Mouse (Mus musculus) thymus, adult 2 months (tissue): ENCODE data around the gene Olfr623. TPM values are rescaled to one million over a fixed set of nuclear protein-coding genes. Genes with fewer than 3 reads are reported as not detected.

Source experiments
- DNase-seq: peaks from one replicate; pipeline ENCODE4 v3.0.0; 2021
- H3K27ac ChIP-seq: fragments of 200-500 bp; 2 replicates; pipeline ENCODE4 v1.5.1; 2012; ENCODE audit warnings: low read length, control low read depth; ENCODE audit not compliant: control insufficient read depth, insufficient read depth
- H3K27me3 ChIP-seq: fragments of 200-500 bp; 2 replicates; pipeline ENCODE4 v1.6.1; 2012; ENCODE audit warnings: mild to moderate bottlenecking, low read length, moderate library complexity, mixed read lengths; ENCODE audit not compliant: control insufficient read depth, insufficient read depth
- H3K36me3 ChIP-seq: fragments of 200-500 bp; 2 replicates; pipeline ENCODE4 v1.6.1; 2012; ENCODE audit warnings: mild to moderate bottlenecking, low read length, moderate library complexity; ENCODE audit not compliant: control insufficient read depth, insufficient read depth
- H3K4me1 ChIP-seq: fragments of 200-500 bp; replicated peaks from 2 replicates; pipeline ENCODE4 v1.6.1; 2012; ENCODE audit warnings: low read length; ENCODE audit not compliant: control insufficient read depth, insufficient read depth
- H3K4me3 ChIP-seq: fragments of 200-500 bp; 2 replicates; pipeline ENCODE4 v1.5.1; 2012; ENCODE audit warnings: mild to moderate bottlenecking, low read length, control low read depth, moderate library complexity; ENCODE audit not compliant: control insufficient read depth, insufficient read depth
- CTCF ChIP-seq: fragments of 200-500 bp; IDR thresholded peaks from 2 replicates; pipeline ENCODE4 v1.5.1; 2012; ENCODE audit warnings: mild to moderate bottlenecking, control low read depth, low read length, moderate library complexity, borderline replicate concordance; ENCODE audit not compliant: control insufficient read depth, poor library complexity, insufficient read depth; ENCODE audit errors: extremely low read depth
- POLR2A ChIP-seq: fragments of 200-500 bp; IDR thresholded peaks from 2 replicates; pipeline ENCODE4 v1.6.1; 2012; ENCODE audit warnings: mild to moderate bottlenecking, low read length, control low read depth, moderate library complexity; ENCODE audit not compliant: control insufficient read depth, poor library complexity, insufficient read depth; ENCODE audit errors: extremely low read depth
- WGBS: fragments of 180-500 bp; shearing (Covaris S2); methylation state at CpG from one replicate; pipeline ENCODE4 v1.1.7; 2018; 5-methylcytosine and 5-hydroxymethylcytosine counted together
- polyA plus RNA-seq: library from polyadenylated mRNA; depleted of rRNA; stranded (reverse); fragments of >200 nt; gene quantifications from 2 replicates; pipeline ENCODE4 v1.2.3, GENCODE M21; 2012; rRNA removed

Gene Olfr623
- polyA plus RNA-seq, 1 experiment: not detected

DNA sequence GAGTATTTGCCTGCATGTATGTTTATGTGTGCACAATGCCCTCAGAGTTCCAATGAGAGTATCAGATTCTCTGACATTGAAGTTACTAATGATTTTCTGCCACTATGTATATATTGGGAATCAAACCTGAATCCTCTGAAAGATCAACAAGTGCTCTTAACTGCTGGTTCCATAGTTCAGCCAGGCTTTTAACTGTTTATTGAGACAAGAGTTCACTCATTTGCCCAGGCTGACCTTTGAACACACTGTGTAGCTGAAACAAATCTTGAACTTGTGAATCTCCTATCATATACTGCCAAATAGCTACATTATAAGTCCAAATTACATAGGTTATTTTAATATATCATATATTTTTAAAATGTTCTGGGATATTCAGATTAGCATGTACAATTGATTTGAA, 26.7 kb downstream of the Olfr623 start:
- no peaks in the 10 kb centered on the region for H3K4me1 ChIP-seq
- H3K27me3 ChIP-seq: no peaks in the 10 kb centered on the region
- TF ChIP-seq POLR2A (no peak), CTCF (no peak)

GRCm38 (mm10) chr7:103612434-103612833, 51.1 kb downstream of the Olfr623 start, which contains the start of gene Olfr620:
Gene Olfr620 (minus strand): TSS chr7:103612534.
- H3K4me1 ChIP-seq: no peaks in the 10 kb centered on the region
- TF ChIP-seq CTCF (no peak), POLR2A (no peak)
- DNase-seq: no peak
- no peaks in the 10 kb centered on the region for H3K27me3 ChIP-seq
- H3K36me3 ChIP-seq: no peaks in the 10 kb centered on the region
- H3K27ac ChIP-seq: no peak within 1 kb of the TSS
- WGBS: 95% methylated on average over 2 of the region's 2 CpGs
- H3K4me3 ChIP-seq: no peak within 1 kb of the TSS

More for the DNA sequence above, 26.7 kb downstream of the Olfr623 start:
- H3K4me3 ChIP-seq: no peak overlapping the region
- no peak for DNase-seq
- no peaks in the 10 kb centered on the region for H3K36me3 ChIP-seq
- no peak overlapping the region for H3K27ac ChIP-seq

Other genes starting within 250 kb of the Olfr623 start
- 0.13 TPM in 1 of 2 replicates, not detected in the other for gene Usp17lc, start 248.6 kb downstream of the Olfr623 start, polyA plus RNA-seq
- gene Olfr605, start 218.3 kb downstream of the Olfr623 start, polyA plus RNA-seq: not detected in 2 replicates
- not detected in 2 replicates for gene Olfr606, start 214.7 kb downstream of the Olfr623 start, polyA plus RNA-seq
- not detected in 2 replicates for gene Olfr607, start 199.5 kb downstream of the Olfr623 start, polyA plus RNA-seq
- not detected in 2 replicates for gene Olfr608, start 193.8 kb downstream of the Olfr623 start, polyA plus RNA-seq
- not detected in 2 replicates for gene Olfr609, start 165.6 kb downstream of the Olfr623 start, polyA plus RNA-seq
- gene Olfr610, start 151.6 kb downstream of the Olfr623 start, polyA plus RNA-seq: not detected in 2 replicates
- not detected in 2 replicates for gene Olfr611, start 142.9 kb downstream of the Olfr623 start, polyA plus RNA-seq
- not detected in 2 replicates for gene Olfr612, start 121.0 kb downstream of the Olfr623 start, polyA plus RNA-seq
- not detected in 2 replicates for gene Olfr613, start 115.6 kb downstream of the Olfr623 start, polyA plus RNA-seq
- not detected in 2 replicates for gene Olfr615, start 107.6 kb downstream of the Olfr623 start, polyA plus RNA-seq
- not detected in 2 replicates for gene Olfr616, start 94.6 kb downstream of the Olfr623 start, polyA plus RNA-seq
- not detected in 2 replicates for gene Olfr617, start 90.6 kb downstream of the Olfr623 start, polyA plus RNA-seq
- gene Olfr618, start 73.6 kb downstream of the Olfr623 start, polyA plus RNA-seq: not detected in 2 replicates
- gene Olfr619, start 63.1 kb downstream of the Olfr623 start, polyA plus RNA-seq: not detected in 2 replicates
- not detected in 2 replicates for gene Olfr620, start 51.2 kb downstream of the Olfr623 start, polyA plus RNA-seq
- not detected in 2 replicates for gene Olfr622, start 21.0 kb downstream of the Olfr623 start, polyA plus RNA-seq
- 0.03 TPM in 1 of 2 replicates, not detected in the other for gene Olfr624, start 7.5 kb upstream of the Olfr623 start, polyA plus RNA-seq
- not detected in 2 replicates for gene Olfr625-ps1, start 19.0 kb upstream of the Olfr623 start, polyA plus RNA-seq
- not detected in 2 replicates for gene Olfr243, start 51.0 kb upstream of the Olfr623 start, polyA plus RNA-seq
- gene Olfr628, start 66.7 kb upstream of the Olfr623 start, polyA plus RNA-seq: not detected in 2 replicates
- gene Olfr629, start 81.2 kb upstream of the Olfr623 start, polyA plus RNA-seq: not detected in 2 replicates
- gene Olfr630, start 93.6 kb upstream of the Olfr623 start, polyA plus RNA-seq: not detected in 2 replicates
- gene Olfr69, start 107.9 kb upstream of the Olfr623 start, polyA plus RNA-seq: not detected in 2 replicates
- not detected in 2 replicates for gene Olfr68, start 116.0 kb upstream of the Olfr623 start, polyA plus RNA-seq
- gene Olfr67, start 128.1 kb upstream of the Olfr623 start, polyA plus RNA-seq: not detected in 2 replicates
- gene Hbb-bt, start 150.3 kb upstream of the Olfr623 start, polyA plus RNA-seq: 168 and 261 TPM in 2 replicates
- 1,784 and 2,649 TPM in 2 replicates for gene Hbb-bs, start 164.4 kb upstream of the Olfr623 start, polyA plus RNA-seq
- gene Hbb-bh2, start 176.8 kb upstream of the Olfr623 start, polyA plus RNA-seq: not detected in 2 replicates
- 0.66 and 0.77 TPM in 2 replicates for gene Hbb-bh1, start 179.5 kb upstream of the Olfr623 start, polyA plus RNA-seq
- 1.1 and 1.4 TPM in 2 replicates for gene Hbb-y, start 189.5 kb upstream of the Olfr623 start, polyA plus RNA-seq
- gene Olfr66, start 222.6 kb upstream of the Olfr623 start, polyA plus RNA-seq: not detected in 2 replicates
- not detected in 2 replicates for gene Olfr64, start 230.8 kb upstream of the Olfr623 start, polyA plus RNA-seq
- gene Olfr65, start 239.8 kb upstream of the Olfr623 start, polyA plus RNA-seq: not detected in 2 replicates